Mouse (Mus musculus) lung, postnatal 4 days (tissue): ENCODE data around the gene Tmem108.

ENCODE experiments used
- DNase-seq, 2 experiments: peaks; one replicate each; pipeline ENCODE4 v3.0.0; 2021

Tmem108 gene

GRCm38 (mm10) chr9:103538047-103538816 is 223.4 kb downstream of the Tmem108 start:
- no peak for DNase-seq

GRCm38 (mm10) chr9:103536059-103536634 is 225.5 kb downstream of the Tmem108 start:
- no peak for DNase-seq

- no peak for DNase-seq
Observed at GRCm38 (mm10) chr9:103525041-103525537, 236.5 kb downstream of the Tmem108 start.

- DNase-seq, result no peak
Observed at GRCm38 (mm10) chr9:103524600-103524999, 237.0 kb downstream of the Tmem108 start.

GRCm38 (mm10) chr9:103523742-103524403 is 237.8 kb downstream of the Tmem108 start:
- no peak for DNase-seq

- DNase-seq, result no peak
Observed at GRCm38 (mm10) chr9:103523008-103523407, 238.6 kb downstream of the Tmem108 start.

- no peak for DNase-seq
Observed at GRCm38 (mm10) chr9:103513884-103514283, 247.8 kb downstream of the Tmem108 start.

- no peak for DNase-seq
Observed at GRCm38 (mm10) chr9:103512257-103512656, 249.4 kb downstream of the Tmem108 start.

GRCm38 (mm10) chr9:103506968-103507584 is 254.6 kb downstream of the Tmem108 start:
- DNase-seq, result no peak

GRCm38 (mm10) chr9:103505067-103505466 is 256.6 kb downstream of the Tmem108 start:
- peak in 1 of 2 experiments; percentile 13 for DNase-seq

- no peak for DNase-seq
Observed at GRCm38 (mm10) chr9:103504646-103505045, 257.0 kb downstream of the Tmem108 start.

- peak in 1 of 2 experiments; percentile 12 for DNase-seq
Observed at GRCm38 (mm10) chr9:103503586-103504298, 257.9 kb downstream of the Tmem108 start.

- DNase-seq, result no peak
Observed at GRCm38 (mm10) chr9:103502655-103503054, 259.0 kb downstream of the Tmem108 start.

- no peak for DNase-seq
Observed at GRCm38 (mm10) chr9:103501861-103502364, 259.7 kb downstream of the Tmem108 start.

- no peak for DNase-seq
Observed at GRCm38 (mm10) chr9:103499366-103499765, 262.3 kb downstream of the Tmem108 start.

- DNase-seq, result no peak
Observed at GRCm38 (mm10) chr9:103498699-103499098, 262.9 kb downstream of the Tmem108 start.

GRCm38 (mm10) chr9:103495391-103495790 is 266.2 kb downstream of the Tmem108 start:
- DNase-seq, result no peak

- peak; percentile 72 to 82 for DNase-seq
Observed at GRCm38 (mm10) chr9:103494346-103495020, 267.2 kb downstream of the Tmem108 start.

GRCm38 (mm10) chr9:103491985-103492384 is 269.7 kb downstream of the Tmem108 start:
- DNase-seq, result no peak

- DNase-seq, result peak; percentile 74 to 83
Observed at GRCm38 (mm10) chr9:103490439-103490838, 271.2 kb downstream of the Tmem108 start.

GRCm38 (mm10) chr9:103489883-103490282 is 271.8 kb downstream of the Tmem108 start:
- no peak for DNase-seq

GRCm38 (mm10) chr9:103489096-103489495 is 272.5 kb downstream of the Tmem108 start:
- no peak for DNase-seq
